Mouse (Mus musculus): ENCODE results near the gene Ndrg3.

DNA sequence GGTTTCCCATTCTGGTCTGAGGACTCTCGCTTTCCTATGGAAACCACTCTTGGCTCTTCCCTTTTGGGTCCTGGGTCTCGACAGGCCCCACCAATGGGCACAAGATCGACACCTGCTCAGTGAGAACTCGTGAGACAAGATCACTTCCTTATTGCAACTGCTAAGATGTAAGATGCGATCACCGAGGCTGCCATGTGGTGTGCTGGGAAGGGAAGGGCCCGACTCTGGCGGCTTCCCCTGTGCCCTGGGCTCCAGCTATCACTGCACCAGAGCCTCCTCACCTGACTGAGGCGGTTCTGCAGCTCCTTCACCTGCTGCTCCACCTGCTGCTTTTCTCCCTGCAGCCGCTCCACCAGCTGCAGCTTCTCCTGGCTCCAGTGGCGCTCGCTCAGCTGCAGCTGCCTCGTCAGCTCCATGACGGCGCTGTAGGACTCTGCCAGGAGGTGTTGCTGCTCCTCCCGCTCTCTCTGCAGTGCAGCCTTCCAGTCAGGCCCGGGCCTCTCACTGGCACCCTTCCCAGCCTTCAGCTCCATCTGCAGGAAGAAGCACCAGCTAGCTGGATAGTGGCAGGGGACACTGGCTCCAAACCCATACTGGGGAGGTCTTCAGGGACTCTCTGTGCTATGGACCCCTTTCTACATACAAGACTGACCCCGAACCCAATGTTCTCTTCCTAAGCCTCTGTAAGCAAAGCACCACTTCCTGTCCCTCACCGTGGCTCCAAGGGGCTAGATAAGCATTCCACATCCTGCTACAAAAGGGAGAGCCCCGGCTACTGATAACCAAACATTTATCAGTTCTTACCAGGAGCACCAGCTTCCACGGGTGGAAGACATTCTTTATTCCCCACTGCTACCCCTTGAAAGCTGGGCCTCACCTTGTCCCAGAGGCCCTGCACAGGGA, 35.5 kb upstream of the Ndrg3 start:
- TF ChIP-seq CTCF (IDR thresholded peaks at IDR 0.05) (no peak), POLR2A (IDR thresholded peaks at IDR 0.05; ENCODE audit: insufficient read depth, low read depth, low read length) (no peak)
